Mouse (Mus musculus): ENCODE measurements at regions not wholly inside any gene's neighbourhood (a gene's known extent, or its start where the extent isn't known, plus 50 kb on each side); places are given as distances from the start of the nearest gene placed in this dataset.

DNA sequence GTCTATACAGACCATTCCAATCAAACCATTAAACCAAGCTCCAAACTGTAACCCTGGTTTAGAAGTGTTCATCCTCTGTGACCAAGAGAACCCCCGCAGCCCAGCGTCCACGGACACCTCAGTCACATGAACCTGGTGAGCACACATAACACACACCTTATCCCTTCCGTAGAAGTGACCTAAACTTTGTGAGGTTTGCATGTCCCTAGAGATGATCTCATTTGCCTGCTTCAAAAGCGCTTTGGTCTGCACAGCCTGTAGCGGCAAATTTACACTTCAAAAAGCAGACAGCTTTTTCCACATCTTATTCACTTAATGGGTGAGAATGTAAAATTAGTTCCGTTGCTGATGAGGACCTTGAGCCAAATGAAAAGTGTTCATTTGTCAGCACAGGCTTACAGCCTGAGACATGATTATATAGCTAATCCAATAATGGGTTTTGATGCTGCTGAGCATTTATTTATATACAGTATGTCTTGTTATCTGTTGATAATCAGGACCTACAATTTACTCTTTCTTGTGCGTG is 122.3 kb upstream of the Lmo4 start:
- H3ac ChIP-seq (ENCODE audit: control insufficient read depth, insufficient read length): no peak overlapping the region
- H3K79me2 ChIP-seq (ENCODE audit: control insufficient read depth, insufficient read depth): no peaks in the 10 kb centered on the region
- H3K4me2 ChIP-seq (ENCODE audit: low read depth): no peak overlapping the region
- H3K4me3 ChIP-seq: no peak overlapping the region
- no peaks in the 10 kb centered on the region for H3K27me3 ChIP-seq (ENCODE audit: control insufficient read depth, insufficient read depth, insufficient read length)
- no peak for TF ChIP-seq E2F4 (IDR thresholded peaks at IDR 0.05; ENCODE audit: insufficient read depth)
- TF ChIP-seq MYOD1 (IDR thresholded peaks at IDR 0.05; ENCODE audit: control insufficient read depth in 1 of 3, insufficient read length in 2 of 3, low read depth in 2 of 3): no peak
- no peak for TF ChIP-seq MYOG (IDR thresholded peaks at IDR 0.05; ENCODE audit: control insufficient read depth in 1 of 3, insufficient read depth in 1 of 3, insufficient read length in 2 of 3, low read depth in 2 of 3)
- no peak for TF ChIP-seq REST (IDR thresholded peaks at IDR 0.05; ENCODE audit: insufficient read depth, insufficient read length)
- no peak for TF ChIP-seq SRF (IDR thresholded peaks at IDR 0.05; ENCODE audit: control insufficient read depth, insufficient read length, low read depth)
- TF ChIP-seq CEBPB (IDR thresholded peaks at IDR 0.05; ENCODE audit: insufficient read depth, poor library complexity, severe bottlenecking): no peak
- no peaks in the 10 kb centered on the region for H3K36me3 ChIP-seq (ENCODE audit: control insufficient read depth, insufficient read depth)

DNA sequence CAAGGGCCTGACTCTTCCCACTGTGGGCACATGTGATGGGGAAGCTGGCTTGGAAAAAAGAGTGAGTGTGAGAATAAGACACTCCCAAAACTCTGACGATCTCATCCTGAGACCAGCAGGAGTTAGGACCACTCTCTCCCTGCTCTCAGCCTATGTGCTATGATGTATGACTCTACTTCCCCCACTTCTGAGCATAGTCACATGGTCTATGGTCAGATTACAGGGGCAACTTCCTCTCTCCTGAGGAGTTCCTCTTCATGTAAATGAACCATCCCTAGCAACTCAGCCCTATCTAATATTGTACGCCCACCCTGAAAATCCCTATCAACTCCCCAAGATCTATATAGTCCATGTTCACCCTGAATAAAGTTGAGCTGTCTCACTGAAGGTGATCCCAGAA is 120.0 kb upstream of the Lmo4 start:
- no peak overlapping the region for H3ac ChIP-seq (ENCODE audit: control insufficient read depth, insufficient read length)
- H3K4me3 ChIP-seq: no peak overlapping the region
- no peaks in the 10 kb centered on the region for H3K36me3 ChIP-seq (ENCODE audit: control insufficient read depth, insufficient read depth)
- TF ChIP-seq TCF12 (IDR thresholded peaks at IDR 0.05; ENCODE audit: insufficient read depth, poor library complexity, severe bottlenecking) (no peak), POLR2A (IDR thresholded peaks at IDR 0.05; ENCODE audit: insufficient read length, low read depth) (no peak), POLR2AphosphoS2 (IDR thresholded peaks at IDR 0.05; ENCODE audit: insufficient read length, low read depth) (no peak), TCF3 (IDR thresholded peaks at IDR 0.05; ENCODE audit: insufficient read length, low read depth) (no peak), SRF (IDR thresholded peaks at IDR 0.05; ENCODE audit: control insufficient read depth, insufficient read length, low read depth) (no peak), REST (IDR thresholded peaks at IDR 0.05; ENCODE audit: insufficient read depth, insufficient read length) (no peak), MAX (IDR thresholded peaks at IDR 0.05; ENCODE audit: low read depth) (no peak), USF1 (IDR thresholded peaks at IDR 0.05; ENCODE audit: low read depth) (no peak), MYOG (IDR thresholded peaks at IDR 0.05; ENCODE audit: control insufficient read depth in 1 of 3, insufficient read depth in 1 of 3, insufficient read length in 2 of 3, low read depth in 2 of 3) (no peak), CEBPB (IDR thresholded peaks at IDR 0.05; ENCODE audit: insufficient read depth, poor library complexity, severe bottlenecking) (no peak), MYOD1 (IDR thresholded peaks at IDR 0.05; ENCODE audit: control insufficient read depth in 1 of 3, insufficient read length in 2 of 3, low read depth in 2 of 3) (no peak)
- no peaks in the 10 kb centered on the region for H3K27me3 ChIP-seq (ENCODE audit: control insufficient read depth, insufficient read depth, insufficient read length)
- H3K79me2 ChIP-seq (ENCODE audit: control insufficient read depth, insufficient read depth): no peaks in the 10 kb centered on the region
- no peak overlapping the region for H3K4me2 ChIP-seq (ENCODE audit: low read depth)

DNA sequence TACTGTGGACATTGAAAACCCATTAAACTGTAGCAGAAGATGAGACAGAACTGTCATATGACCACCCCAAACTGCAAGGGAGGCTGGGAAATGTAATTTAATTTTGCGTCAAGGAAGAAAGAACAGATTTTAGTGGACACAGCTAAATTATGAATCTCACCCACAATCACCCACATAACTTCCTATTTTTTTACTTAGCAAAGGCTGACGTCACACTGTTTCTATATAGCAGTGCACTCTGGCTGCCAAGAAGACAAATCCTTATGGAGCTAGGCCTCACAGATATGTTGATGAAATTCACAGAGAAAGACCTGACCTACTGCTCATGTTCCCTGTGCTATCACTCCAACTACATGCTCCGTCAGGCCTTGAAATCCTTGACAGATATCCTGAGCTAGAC is 118.5 kb upstream of the Lmo4 start:
- Histone ChIP-seq H3K27me3 (ENCODE audit: control insufficient read depth, insufficient read depth, insufficient read length) (no peaks in the 10 kb centered on the region), H3K4me2 (ENCODE audit: low read depth) (no peak overlapping the region), H3K4me3 (no peak overlapping the region), H3ac (ENCODE audit: control insufficient read depth, insufficient read length) (no peak overlapping the region), H3K79me2 (ENCODE audit: control insufficient read depth, insufficient read depth) (no peaks in the 10 kb centered on the region), H3K36me3 (ENCODE audit: control insufficient read depth, insufficient read depth) (no peaks in the 10 kb centered on the region)
- TF ChIP-seq TCF12 (IDR thresholded peaks at IDR 0.05; ENCODE audit: insufficient read depth, poor library complexity, severe bottlenecking) (no peak), MYOD1 (IDR thresholded peaks at IDR 0.05; ENCODE audit: control insufficient read depth in 1 of 3, insufficient read length in 2 of 3, low read depth in 2 of 3) (no peak), E2F4 (IDR thresholded peaks at IDR 0.05; ENCODE audit: insufficient read depth) (no peak), MAX (IDR thresholded peaks at IDR 0.05; ENCODE audit: low read depth) (no peak), TCF3 (IDR thresholded peaks at IDR 0.05; ENCODE audit: insufficient read length, low read depth) (no peak), SRF (IDR thresholded peaks at IDR 0.05; ENCODE audit: control insufficient read depth, insufficient read length, low read depth) (no peak), POLR2A (IDR thresholded peaks at IDR 0.05; ENCODE audit: insufficient read length, low read depth) (no peak), REST (IDR thresholded peaks at IDR 0.05; ENCODE audit: insufficient read depth, insufficient read length) (no peak), USF1 (IDR thresholded peaks at IDR 0.05; ENCODE audit: low read depth) (no peak), MYOG (IDR thresholded peaks at IDR 0.05; ENCODE audit: control insufficient read depth in 1 of 3, insufficient read depth in 1 of 3, insufficient read length in 2 of 3, low read depth in 2 of 3) (no peak), POLR2AphosphoS2 (IDR thresholded peaks at IDR 0.05; ENCODE audit: insufficient read length, low read depth) (no peak), CEBPB (IDR thresholded peaks at IDR 0.05; ENCODE audit: insufficient read depth, poor library complexity, severe bottlenecking) (no peak)

DNA sequence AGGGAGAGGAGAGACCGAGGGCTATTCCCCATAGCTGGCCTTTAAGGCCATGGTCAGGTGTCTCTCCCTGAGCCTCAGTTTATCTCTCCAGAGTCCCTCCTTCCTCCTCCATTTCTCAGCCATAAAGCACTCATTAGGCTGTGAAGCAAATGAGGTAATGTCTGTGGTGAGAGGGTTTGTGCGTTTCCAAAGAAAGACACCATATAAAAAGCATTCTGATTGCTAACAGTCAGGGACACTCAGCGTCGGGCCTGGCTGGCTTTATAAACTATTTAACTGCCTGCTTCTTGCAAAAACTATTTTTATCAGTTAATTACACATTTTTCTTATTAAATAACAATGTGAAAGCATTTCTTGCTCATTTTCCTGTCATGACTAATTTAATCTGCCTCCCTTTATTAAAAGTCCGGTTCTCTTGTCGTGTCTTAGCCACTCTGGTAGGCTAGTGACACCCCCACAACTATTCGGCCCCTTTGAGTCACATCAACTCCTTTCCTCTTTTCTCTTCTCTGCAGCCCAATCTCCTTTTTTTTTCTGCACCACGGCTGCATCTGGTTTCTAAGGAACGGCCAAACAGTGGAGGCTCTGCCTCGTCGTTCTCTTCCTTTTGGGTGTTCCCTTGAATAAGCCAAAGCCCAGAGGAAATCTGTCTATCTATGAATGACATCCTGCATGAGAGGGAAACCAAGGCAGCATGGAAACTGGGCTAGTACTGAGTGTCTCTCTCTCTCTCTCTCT is 114.6 kb upstream of the Lmo4 start:
- no peak for TF ChIP-seq TCF3 (IDR thresholded peaks at IDR 0.05; ENCODE audit: insufficient read length, low read depth)
- no peaks in the 10 kb centered on the region for H3K27me3 ChIP-seq (ENCODE audit: control insufficient read depth, insufficient read depth, insufficient read length)
- H3K79me2 ChIP-seq (ENCODE audit: control insufficient read depth, insufficient read depth): no peaks in the 10 kb centered on the region
- H3K36me3 ChIP-seq (ENCODE audit: control insufficient read depth, insufficient read depth): no peaks in the 10 kb centered on the region
- no peak overlapping the region for H3K4me2 ChIP-seq (ENCODE audit: low read depth)
- H3ac ChIP-seq (ENCODE audit: control insufficient read depth, insufficient read length): no peak overlapping the region
- H3K4me3 ChIP-seq: no peak overlapping the region

DNA sequence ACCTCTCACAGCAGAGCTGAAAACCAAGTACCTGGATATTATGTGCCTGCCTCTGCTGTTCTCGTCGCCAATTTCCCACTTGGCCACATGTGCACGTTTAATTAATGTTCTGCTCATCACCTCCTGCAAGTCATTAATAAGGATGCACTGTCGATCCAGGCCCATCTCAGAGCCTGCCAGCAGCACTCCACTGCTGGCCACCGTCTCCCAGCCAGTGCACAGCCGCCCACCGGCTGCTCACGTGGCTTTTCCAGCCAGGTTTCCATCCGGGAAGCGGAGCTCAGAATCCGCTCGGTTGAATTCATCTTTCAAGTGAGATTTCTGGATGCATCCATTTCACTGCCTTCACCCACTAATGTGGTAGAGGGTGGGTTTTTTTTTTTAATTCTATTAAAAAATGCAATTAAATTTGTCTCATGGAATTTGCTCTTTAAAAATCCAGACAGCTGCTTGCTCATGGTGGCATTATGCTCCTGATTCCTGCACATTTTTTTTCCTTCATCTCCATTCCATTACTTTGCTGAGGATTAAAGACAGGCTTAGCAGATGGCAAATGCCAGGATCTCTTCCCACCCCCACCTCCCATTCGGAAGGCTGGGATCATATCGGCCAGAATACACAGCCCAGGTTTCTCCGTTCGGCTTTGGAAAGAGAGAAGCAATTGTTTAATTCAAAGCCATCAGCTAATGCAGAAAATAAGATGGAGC is 113.9 kb upstream of the Lmo4 start:
- TF ChIP-seq SRF (IDR thresholded peaks at IDR 0.05; ENCODE audit: control insufficient read depth, insufficient read length, low read depth): no peak
- H3K36me3 ChIP-seq (ENCODE audit: control insufficient read depth, insufficient read depth): no peaks in the 10 kb centered on the region
- no peaks in the 10 kb centered on the region for H3K27me3 ChIP-seq (ENCODE audit: control insufficient read depth, insufficient read depth, insufficient read length)
- H3K79me2 ChIP-seq (ENCODE audit: control insufficient read depth, insufficient read depth): no peaks in the 10 kb centered on the region
- H3K4me3 ChIP-seq: no peak overlapping the region
- H3K4me2 ChIP-seq (ENCODE audit: low read depth): no peak overlapping the region
- H3ac ChIP-seq (ENCODE audit: control insufficient read depth, insufficient read length): no peak overlapping the region

Measured in myocyte (in vitro differentiated cells).